Mouse (Mus musculus): ENCODE results near the gene E130208F15Rik. TPM values are rescaled to one million over a fixed set of nuclear protein-coding genes. Genes with fewer than 3 reads are reported as not detected.

E130208F15Rik gene
- polyA plus RNA-seq (2014; fragmentation: Nextera tagmentation; extraction: Ambion mirVana), result 1.4 and 3.3 TPM in 2 replicates

GRCm38 (mm10) chr7:30321539-30322284, at the start of gene E130208F15Rik:
Gene E130208F15Rik (plus strand): TSS chr7:30321740.
- Histone ChIP-seq H3K9ac (ENCODE audit: low read depth, low read length) (peak within 1 kb of the TSS; percentile 91), H3K27ac (ENCODE audit: low read depth, low read length) (peak within 1 kb of the TSS; percentile 67), H3K4me2 (replicated peaks; ENCODE audit: low read depth, low read length) (peak within 1 kb of the TSS; percentile 84), H3K27me3 (ENCODE audit: control insufficient read depth, insufficient read depth, low read length) (no peaks in the 10 kb centered on the region), H3K36me3 (ENCODE audit: control insufficient read depth, insufficient read depth, low read length) (no peaks in the 10 kb centered on the region), H3K9me3 (ENCODE audit: control insufficient read depth, low read length) (no peaks in the 10 kb centered on the region), H3K4me1 (replicated peaks; ENCODE audit: control insufficient read depth, insufficient read depth, low read length) (no peaks in the 10 kb centered on the region), H3K4me3 (ENCODE audit: low read depth, low read length) (peak within 1 kb of the TSS; percentile 87)
- ATAC-seq (ENCODE audit: low FRiP score) (peak; percentile 78), DNase-seq (ENCODE audit: low spot score) (peak; percentile 58)
- WGBS, result under 1% methylated on average over 56 of the region's 63 CpGs

- Histone ChIP-seq H3K27me3 (ENCODE audit: control insufficient read depth, insufficient read depth, low read length) (no peaks in the 10 kb centered on the region), H3K4me3 (ENCODE audit: low read depth, low read length) (no peak overlapping the region), H3K4me2 (replicated peaks; ENCODE audit: low read depth, low read length) (no peak overlapping the region), H3K4me1 (replicated peaks; ENCODE audit: control insufficient read depth, insufficient read depth, low read length) (no peaks in the 10 kb centered on the region), H3K36me3 (ENCODE audit: control insufficient read depth, insufficient read depth, low read length) (no peaks in the 10 kb centered on the region), H3K27ac (ENCODE audit: low read depth, low read length) (no peak overlapping the region), H3K9me3 (ENCODE audit: control insufficient read depth, low read length) (no peaks in the 10 kb centered on the region), H3K9ac (ENCODE audit: low read depth, low read length) (no peak overlapping the region)
- 86% methylated on average over 6 of the region's 6 CpGs for WGBS
- DNase-seq (ENCODE audit: low spot score), result no peak
- no peak for ATAC-seq (ENCODE audit: low FRiP score)
Measured at GRCm38 (mm10) chr7:30274383-30274782, 47.2 kb upstream of the E130208F15Rik start.

GRCm38 (mm10) chr7:30278911-30279310, 42.6 kb upstream of the E130208F15Rik start:
- no peak overlapping the region for H3K27ac ChIP-seq (ENCODE audit: low read depth, low read length)
- H3K4me1 ChIP-seq (replicated peaks; ENCODE audit: control insufficient read depth, insufficient read depth, low read length), result no peaks in the 10 kb centered on the region
- no peak overlapping the region for H3K4me3 ChIP-seq (ENCODE audit: low read depth, low read length)
- H3K9me3 ChIP-seq (ENCODE audit: control insufficient read depth, low read length), result no peaks in the 10 kb centered on the region
- DNase-seq (ENCODE audit: low spot score) (no peak), ATAC-seq (ENCODE audit: low FRiP score) (no peak)
- H3K9ac ChIP-seq (ENCODE audit: low read depth, low read length), result no peak overlapping the region
- no peaks in the 10 kb centered on the region for H3K27me3 ChIP-seq (ENCODE audit: control insufficient read depth, insufficient read depth, low read length)
- 66% methylated on average over 2 of the region's 2 CpGs for WGBS
- no peak overlapping the region for H3K4me2 ChIP-seq (replicated peaks; ENCODE audit: low read depth, low read length)
- H3K36me3 ChIP-seq (ENCODE audit: control insufficient read depth, insufficient read depth, low read length), result no peaks in the 10 kb centered on the region

- peak; percentile 17; the same call in 1 of the 2 replicates for ATAC-seq (ENCODE audit: low FRiP score)
- peak overlapping the region; percentile 84; the same call in 1 of the 2 replicates for H3K27ac ChIP-seq (ENCODE audit: low read depth, low read length)
Measured at GRCm38 (mm10) chr7:30279536-30279935, 42.0 kb upstream of the E130208F15Rik start.

GRCm38 (mm10) chr7:30279951-30280669, 41.4 kb upstream of the E130208F15Rik start, which contains the start of the genes Thap8 and Wdr62:
Gene Thap8 (plus strand): TSS chr7:30280094.
Gene Wdr62 (minus strand): TSS chr7:30280419.
- H3K27me3 ChIP-seq (ENCODE audit: control insufficient read depth, insufficient read depth, low read length), result no peaks in the 10 kb centered on the region
- H3K9me3 ChIP-seq (ENCODE audit: control insufficient read depth, low read length), result no peaks in the 10 kb centered on the region
- ATAC-seq (ENCODE audit: low FRiP score) (peak; percentile 98), DNase-seq (ENCODE audit: low spot score) (peak; percentile 94)
- no peaks in the 10 kb centered on the region for H3K4me1 ChIP-seq (replicated peaks; ENCODE audit: control insufficient read depth, insufficient read depth, low read length)
- H3K36me3 ChIP-seq (ENCODE audit: control insufficient read depth, insufficient read depth, low read length), result no peaks in the 10 kb centered on the region
- peak within 1 kb of the TSS; percentile 67 for H3K4me3 ChIP-seq (ENCODE audit: low read depth, low read length)
- WGBS, result under 1% methylated on average over 49 of the region's 49 CpGs
- peak within 1 kb of the TSS; percentile 59 for H3K9ac ChIP-seq (ENCODE audit: low read depth, low read length)
- peak within 1 kb of the TSS; percentile 84 for H3K27ac ChIP-seq (ENCODE audit: low read depth, low read length)
- H3K4me2 ChIP-seq (replicated peaks; ENCODE audit: low read depth, low read length), result peak within 1 kb of the TSS; percentile 79

More at GRCm38 (mm10) chr7:30279536-30279935, 42.0 kb upstream of the E130208F15Rik start:
- Histone ChIP-seq H3K4me2 (replicated peaks; ENCODE audit: low read depth, low read length) (peak overlapping the region; percentile 79), H3K36me3 (ENCODE audit: control insufficient read depth, insufficient read depth, low read length) (no peaks in the 10 kb centered on the region), H3K4me3 (ENCODE audit: low read depth, low read length) (peak overlapping the region; percentile 67), H3K27me3 (ENCODE audit: control insufficient read depth, insufficient read depth, low read length) (no peaks in the 10 kb centered on the region), H3K9me3 (ENCODE audit: control insufficient read depth, low read length) (no peaks in the 10 kb centered on the region), H3K4me1 (replicated peaks; ENCODE audit: control insufficient read depth, insufficient read depth, low read length) (no peaks in the 10 kb centered on the region), H3K9ac (ENCODE audit: low read depth, low read length) (peak overlapping the region; percentile 49)
- DNase-seq (ENCODE audit: low spot score), result no peak
- WGBS, result 0% methylated on average over 6 of the region's 6 CpGs

- peak; percentile 87 for ATAC-seq (ENCODE audit: low FRiP score)
- DNase-seq (ENCODE audit: low spot score), result peak; percentile 89
- peak overlapping the region; percentile 84 for H3K27ac ChIP-seq (ENCODE audit: low read depth, low read length)
- peak overlapping the region; percentile 79 for H3K4me2 ChIP-seq (replicated peaks; ENCODE audit: low read depth, low read length)
- H3K36me3 ChIP-seq (ENCODE audit: control insufficient read depth, insufficient read depth, low read length), result no peaks in the 10 kb centered on the region
- H3K4me1 ChIP-seq (replicated peaks; ENCODE audit: control insufficient read depth, insufficient read depth, low read length), result no peaks in the 10 kb centered on the region
- H3K9me3 ChIP-seq (ENCODE audit: control insufficient read depth, low read length), result no peaks in the 10 kb centered on the region
- peak overlapping the region; percentile 59 for H3K9ac ChIP-seq (ENCODE audit: low read depth, low read length)
- peak overlapping the region; percentile 67 for H3K4me3 ChIP-seq (ENCODE audit: low read depth, low read length)
- no peaks in the 10 kb centered on the region for H3K27me3 ChIP-seq (ENCODE audit: control insufficient read depth, insufficient read depth, low read length)
- WGBS, result under 1% methylated on average over 20 of the region's 20 CpGs
Measured at GRCm38 (mm10) chr7:30280670-30281138, 40.8 kb upstream of the E130208F15Rik start.

- no peak for ATAC-seq (ENCODE audit: low FRiP score)
- no peak overlapping the region for H3K4me3 ChIP-seq (ENCODE audit: low read depth, low read length)
- 87% methylated on average over 4 of the region's 4 CpGs for WGBS
- no peak overlapping the region for H3K9ac ChIP-seq (ENCODE audit: low read depth, low read length)
- no peaks in the 10 kb centered on the region for H3K4me1 ChIP-seq (replicated peaks; ENCODE audit: control insufficient read depth, insufficient read depth, low read length)
- H3K27ac ChIP-seq (ENCODE audit: low read depth, low read length), result no peak overlapping the region
- DNase-seq (ENCODE audit: low spot score), result no peak
- no peaks in the 10 kb centered on the region for H3K27me3 ChIP-seq (ENCODE audit: control insufficient read depth, insufficient read depth, low read length)
- no peaks in the 10 kb centered on the region for H3K36me3 ChIP-seq (ENCODE audit: control insufficient read depth, insufficient read depth, low read length)
- no peaks in the 10 kb centered on the region for H3K9me3 ChIP-seq (ENCODE audit: control insufficient read depth, low read length)
- peak overlapping the region; percentile 79; the same call in 1 of the 2 replicates for H3K4me2 ChIP-seq (replicated peaks; ENCODE audit: low read depth, low read length)
Measured at GRCm38 (mm10) chr7:30281522-30281921, 40.0 kb upstream of the E130208F15Rik start.

GRCm38 (mm10) chr7:30282740-30283139, 38.8 kb upstream of the E130208F15Rik start:
- Histone ChIP-seq H3K4me1 (replicated peaks; ENCODE audit: control insufficient read depth, insufficient read depth, low read length) (no peaks in the 10 kb centered on the region), H3K4me2 (replicated peaks; ENCODE audit: low read depth, low read length) (no peak overlapping the region), H3K4me3 (ENCODE audit: low read depth, low read length) (no peak overlapping the region), H3K27ac (ENCODE audit: low read depth, low read length) (no peak overlapping the region), H3K36me3 (ENCODE audit: control insufficient read depth, insufficient read depth, low read length) (no peaks in the 10 kb centered on the region), H3K9me3 (ENCODE audit: control insufficient read depth, low read length) (no peaks in the 10 kb centered on the region), H3K9ac (ENCODE audit: low read depth, low read length) (no peak overlapping the region), H3K27me3 (ENCODE audit: control insufficient read depth, insufficient read depth, low read length) (no peaks in the 10 kb centered on the region)
- no peak for DNase-seq (ENCODE audit: low spot score)
- no peak for ATAC-seq (ENCODE audit: low FRiP score)
- 79% methylated on average over 7 of the region's 7 CpGs for WGBS
